Mouse (Mus musculus): Measurements from ENCODE around the gene Spic.

The Spic gene

DNA sequence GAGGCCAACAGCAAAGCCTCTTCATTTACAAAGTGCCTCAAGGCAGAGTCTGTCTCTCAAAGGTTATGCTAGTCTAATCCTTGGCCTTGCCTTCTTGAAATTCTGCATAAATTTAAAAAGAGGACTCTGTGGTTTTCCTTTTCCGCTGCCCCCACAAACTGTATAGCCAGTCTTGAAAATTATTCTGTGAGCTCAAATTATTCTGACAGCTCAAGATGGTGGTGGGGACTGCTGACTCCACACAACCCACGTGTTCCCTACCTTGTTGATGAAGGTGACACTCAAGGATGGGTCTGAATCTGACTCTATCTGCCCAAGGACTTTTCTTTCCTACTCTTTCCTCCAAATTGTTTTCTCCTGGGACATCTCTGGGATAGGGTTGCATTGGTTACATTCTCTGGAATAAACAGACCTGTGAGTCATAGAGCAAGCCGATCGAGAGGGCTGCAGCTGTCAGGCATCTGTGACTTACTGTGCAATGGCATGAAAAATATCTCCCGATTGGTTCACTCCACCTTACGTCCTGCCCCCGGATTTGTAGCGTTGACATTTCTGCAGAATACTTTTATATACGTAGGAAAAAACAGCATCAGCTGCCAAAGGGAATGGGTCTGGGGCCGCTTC, 53.4 kb downstream of the Spic start:
- no peak for DNase-seq

DNA sequence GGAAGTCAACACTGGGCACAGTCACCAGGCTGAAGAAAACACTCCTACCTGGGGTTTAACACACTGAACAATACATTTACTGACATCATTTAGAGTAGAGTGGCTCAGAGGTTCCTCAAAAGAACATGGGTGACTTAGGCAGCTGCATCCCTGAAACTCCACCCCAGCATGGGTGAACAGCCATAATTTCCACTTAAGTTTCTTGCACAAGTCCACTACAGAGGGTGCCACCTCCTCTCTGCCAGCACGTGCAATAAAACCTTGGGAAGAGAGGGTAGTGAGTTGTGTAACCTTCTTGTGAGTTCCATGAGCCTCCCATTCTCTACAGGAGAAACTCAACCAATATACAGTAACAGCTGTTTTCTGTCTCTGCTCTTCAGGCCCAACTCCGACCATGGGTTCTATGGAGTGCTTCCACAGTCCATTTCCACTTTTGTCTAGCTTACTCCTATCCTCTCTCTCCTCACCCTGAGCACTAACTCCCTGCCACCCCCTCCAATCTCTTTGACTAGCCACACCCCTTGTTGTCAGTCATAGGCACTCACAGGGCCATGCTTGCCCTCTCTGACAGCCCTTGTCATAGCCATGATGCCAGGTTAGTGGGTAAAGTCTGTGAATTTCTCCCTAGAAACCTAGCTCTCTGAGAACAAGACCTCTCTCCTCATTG, 54.0 kb downstream of the Spic start:
- no peak for DNase-seq

DNA sequence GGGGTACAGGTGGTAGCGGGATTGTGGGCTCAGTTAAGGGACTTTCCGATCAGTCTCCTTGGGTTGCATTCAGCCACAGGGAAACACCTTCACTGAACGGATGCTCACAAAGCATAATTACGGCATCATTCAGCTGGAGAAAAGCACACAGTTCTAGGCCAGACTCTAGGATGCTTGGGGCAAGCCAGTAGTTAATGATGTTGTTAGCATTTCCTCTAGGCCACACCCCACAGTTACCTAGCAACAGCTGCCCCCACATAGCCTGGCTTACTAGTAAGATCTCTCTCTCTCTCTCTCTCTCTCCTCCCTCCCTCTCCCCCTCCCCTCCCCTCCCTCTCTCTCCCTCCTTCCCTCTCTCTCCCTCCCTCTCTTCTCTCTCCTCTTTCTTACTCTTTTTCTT, 57.8 kb downstream of the Spic start:
- no peak for DNase-seq

DNA sequence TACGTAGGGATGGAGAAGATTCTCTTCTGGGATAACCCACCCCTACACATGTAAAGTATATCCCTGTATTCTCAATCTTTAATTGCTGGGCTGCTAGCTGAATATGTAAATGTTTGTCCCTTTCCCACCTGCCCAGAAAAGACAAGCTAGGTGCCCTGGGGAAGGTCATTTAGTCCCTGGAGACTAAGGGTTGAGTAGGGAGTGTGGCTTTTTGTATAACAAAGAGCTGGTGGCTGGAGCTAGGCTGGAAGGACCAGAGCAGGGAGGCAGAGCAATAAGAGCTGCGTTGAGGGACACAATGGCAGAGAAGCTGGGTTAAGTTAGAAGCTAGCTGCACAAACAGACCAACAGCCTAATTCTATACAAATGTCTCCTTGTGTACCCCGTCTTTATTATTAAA, 58.6 kb downstream of the Spic start:
- no peak for DNase-seq
